In genomic region chr9:54560831-54561601, GRCm38 (mm10) we compare ENCODE assay signal across 15 mouse cellular contexts. TPM values are rescaled to one million over a fixed set of nuclear protein-coding genes. Genes with fewer than 3 reads are reported as not detected.
DNase-seq lines count a peak whose midpoint lies in the region; ATAC-seq lines count a peak whose summit lies in the region.
"Had no signal": no experiment of that assay in that cellular context is flagged by ENCODE, and none has a peak within 500 bp of the region (broad histone marks: within the 10 kb centered on the region; RNA-seq: fewer than 3 reads in every experiment).

No protein-coding gene starts in this region.

- peaks cover 8% of the 10 kb centered on the region for H3K4me1 ChIP-seq in forebrain, embryonic 13.5 days
- peaks cover 9% of the 10 kb centered on the region; the same call in 1 of the 2 replicates for H3K4me1 ChIP-seq in forebrain, embryonic 16.5 days (replicated peaks; ENCODE audit: control insufficient read depth, insufficient read depth, low read length)
- H3K4me1 ChIP-seq in hindbrain, embryonic 13.5 days (replicated peaks): peaks cover 21% of the 10 kb centered on the region
- H3K4me1 ChIP-seq in hindbrain, embryonic 16.5 days (ENCODE audit: control insufficient read depth, insufficient read depth, low read depth, low read length): peaks cover 3% of the 10 kb centered on the region; the same call in 1 of the 2 replicates
- peaks cover 10% of the 10 kb centered on the region for H3K4me1 ChIP-seq in neural tube, embryonic 13.5 days (replicated peaks)
- peaks cover 16% of the 10 kb centered on the region for H3K4me1 ChIP-seq in neural tube, embryonic 15.5 days

- peak overlapping the region; percentile 73 for H3K4me2 ChIP-seq in forebrain, embryonic 13.5 days
- H3K4me2 ChIP-seq in forebrain, embryonic 16.5 days (ENCODE audit: low read length): no peak overlapping the region
- peak overlapping the region; percentile 71 for H3K4me2 ChIP-seq in hindbrain, embryonic 13.5 days
- H3K4me2 ChIP-seq in hindbrain, embryonic 16.5 days (ENCODE audit: low read length): no peak overlapping the region; the same call in 1 of the 2 replicates
- no peak overlapping the region for H3K4me2 ChIP-seq in neural tube, embryonic 13.5 days
- H3K4me2 ChIP-seq in neural tube, embryonic 15.5 days: no peak overlapping the region

- no peak overlapping the region for H3K4me3 ChIP-seq in forebrain, embryonic 13.5 days
- H3K4me3 ChIP-seq in forebrain, embryonic 16.5 days (replicated peaks; ENCODE audit: low read length): no peak overlapping the region
- H3K4me3 ChIP-seq in hindbrain, embryonic 13.5 days: no peak overlapping the region
- H3K4me3 ChIP-seq in hindbrain, embryonic 16.5 days (ENCODE audit: low read length): no peak overlapping the region
- no peak overlapping the region for H3K4me3 ChIP-seq in neural tube, embryonic 13.5 days
- no peak overlapping the region for H3K4me3 ChIP-seq in neural tube, embryonic 15.5 days (replicated peaks)

- no peak overlapping the region for H3K27ac ChIP-seq in forebrain, embryonic 13.5 days
- H3K27ac ChIP-seq in forebrain, embryonic 16.5 days (ENCODE audit: low read length): no peak overlapping the region
- H3K27ac ChIP-seq in hindbrain, embryonic 13.5 days: no peak overlapping the region
- no peak overlapping the region for H3K27ac ChIP-seq in hindbrain, embryonic 16.5 days (ENCODE audit: low read depth, low read length)
- 0 out of 2 replicates have a peak overlapping the region, but pooled peaks have one; percentile 2 for H3K27ac ChIP-seq in neural tube, embryonic 13.5 days (replicated peaks)
- no peak overlapping the region for H3K27ac ChIP-seq in neural tube, embryonic 15.5 days (replicated peaks)
- H3K27ac ChIP-seq: heart, embryonic 15.5 days had no signal

- no peak for ATAC-seq in forebrain, embryonic 13.5 days
- no peak for ATAC-seq in forebrain, embryonic 16.5 days
- no peak for ATAC-seq in hindbrain, embryonic 13.5 days (ENCODE audit: low FRiP score)
- no peak for ATAC-seq in hindbrain, embryonic 16.5 days
- ATAC-seq in neural tube, embryonic 13.5 days (ENCODE audit: low read depth): no peak; the same call in 1 of the 2 replicates
- no peak for ATAC-seq in neural tube, embryonic 15.5 days (ENCODE audit: low FRiP score)

- no peak overlapping the region for H3K9ac ChIP-seq in forebrain, embryonic 13.5 days
- no peak overlapping the region for H3K9ac ChIP-seq in forebrain, embryonic 16.5 days (replicated peaks; ENCODE audit: low read depth, low read length)
- no peak overlapping the region for H3K9ac ChIP-seq in hindbrain, embryonic 13.5 days
- H3K9ac ChIP-seq in hindbrain, embryonic 16.5 days (ENCODE audit: low read depth, low read length): no peak overlapping the region
- no peak overlapping the region for H3K9ac ChIP-seq in neural tube, embryonic 13.5 days
- no peak overlapping the region for H3K9ac ChIP-seq in neural tube, embryonic 15.5 days (replicated peaks)

- 90% methylated on average over 8 of the region's 8 CpGs for WGBS in forebrain, embryonic 13.5 days
- 92% methylated on average over 8 of the region's 8 CpGs for WGBS in forebrain, embryonic 16.5 days
- 87% methylated on average over 8 of the region's 8 CpGs for WGBS in hindbrain, embryonic 13.5 days
- 94% methylated on average over 8 of the region's 8 CpGs for WGBS in hindbrain, embryonic 16.5 days
- WGBS in neural tube, embryonic 13.5 days: 87% methylated on average over 8 of the region's 8 CpGs
- 93% methylated on average over 8 of the region's 8 CpGs for WGBS in neural tube, embryonic 15.5 days

- H3K36me3 ChIP-seq in forebrain, embryonic 13.5 days (ENCODE audit: poor library complexity, severe bottlenecking): no peaks in the 10 kb centered on the region
- H3K36me3 ChIP-seq in forebrain, embryonic 16.5 days (ENCODE audit: control insufficient read depth, insufficient read depth): no peaks in the 10 kb centered on the region
- no peaks in the 10 kb centered on the region for H3K36me3 ChIP-seq in hindbrain, embryonic 13.5 days
- no peaks in the 10 kb centered on the region for H3K36me3 ChIP-seq in hindbrain, embryonic 16.5 days (ENCODE audit: control insufficient read depth, insufficient read depth, low read length)
- no peaks in the 10 kb centered on the region for H3K36me3 ChIP-seq in neural tube, embryonic 13.5 days
- H3K36me3 ChIP-seq in neural tube, embryonic 15.5 days: no peaks in the 10 kb centered on the region
- H3K36me3 ChIP-seq: embryonic facial prominence, embryonic 12.5 days; heart, embryonic 15.5 days had no signal

- H3K27me3 ChIP-seq in forebrain, embryonic 13.5 days: no peaks in the 10 kb centered on the region; the same call in 1 of the 2 replicates
- H3K27me3 ChIP-seq in forebrain, embryonic 16.5 days (replicated peaks; ENCODE audit: control insufficient read depth, insufficient read depth, low read length): no peaks in the 10 kb centered on the region
- no peaks in the 10 kb centered on the region for H3K27me3 ChIP-seq in hindbrain, embryonic 13.5 days
- no peaks in the 10 kb centered on the region for H3K27me3 ChIP-seq in hindbrain, embryonic 16.5 days (replicated peaks; ENCODE audit: control insufficient read depth, insufficient read depth, low read length)
- H3K27me3 ChIP-seq in neural tube, embryonic 13.5 days: peaks cover 4% of the 10 kb centered on the region; the same call in 1 of the 2 replicates
- H3K27me3 ChIP-seq in neural tube, embryonic 15.5 days (replicated peaks): no peaks in the 10 kb centered on the region
- H3K27me3 ChIP-seq: embryonic facial prominence, embryonic 12.5 days had no signal

- H3K9me3 ChIP-seq in forebrain, embryonic 13.5 days (replicated peaks): no peaks in the 10 kb centered on the region
- H3K9me3 ChIP-seq in forebrain, embryonic 16.5 days (ENCODE audit: control insufficient read depth, low read length): no peaks in the 10 kb centered on the region
- no peaks in the 10 kb centered on the region for H3K9me3 ChIP-seq in hindbrain, embryonic 13.5 days
- no peaks in the 10 kb centered on the region for H3K9me3 ChIP-seq in hindbrain, embryonic 16.5 days (ENCODE audit: control insufficient read depth, low read length)
- H3K9me3 ChIP-seq in neural tube, embryonic 13.5 days: no peaks in the 10 kb centered on the region
- no peaks in the 10 kb centered on the region for H3K9me3 ChIP-seq in neural tube, embryonic 15.5 days (replicated peaks)
- H3K9me3 ChIP-seq: embryonic facial prominence, embryonic 12.5 days; heart, embryonic 15.5 days; megakaryocyte, embryonic 14.5 days had no signal

- DNase-seq in spleen, postnatal 14 days (ENCODE audit: low spot score in 2 of 2): no peak

RNA-seq across cellular contexts. Expression of gene Cib2, which starts 1.0 kb away (rescaled TPM):
- polyA plus RNA-seq in forebrain, embryonic 13.5 days (2015; fragmentation: Nextera tagmentation; extraction: Ambion mirVana): 27.0 and 28.9 TPM in 2 replicates
- 36.8 and 40.5 TPM in 2 replicates for polyA plus RNA-seq in forebrain, embryonic 16.5 days (2015; fragmentation: Nextera tagmentation; extraction: Ambion mirVana)
- 42.4 and 45.2 TPM in 2 replicates for polyA plus RNA-seq in hindbrain, embryonic 13.5 days (2015; fragmentation: Nextera tagmentation; extraction: Ambion mirVana)
- polyA plus RNA-seq in hindbrain, embryonic 16.5 days (2015; fragmentation: Nextera tagmentation; extraction: Ambion mirVana): 61.7 and 78.6 TPM in 2 replicates
- polyA plus RNA-seq in neural tube, embryonic 13.5 days (2015; fragmentation: Nextera tagmentation; extraction: Ambion mirVana): 45.9 and 46.2 TPM in 2 replicates
- 63.6 and 76.2 TPM in 2 replicates for polyA plus RNA-seq in neural tube, embryonic 15.5 days (2015; fragmentation: Nextera tagmentation; extraction: Ambion mirVana)

RNA-seq across cellular contexts. Expression of gene Sh2d7, which starts 22.2 kb away (rescaled TPM):
- polyA plus RNA-seq in forebrain, embryonic 13.5 days (2015; fragmentation: Nextera tagmentation; extraction: Ambion mirVana): 0.10 and 0.48 TPM in 2 replicates
- polyA plus RNA-seq in forebrain, embryonic 16.5 days (2015; fragmentation: Nextera tagmentation; extraction: Ambion mirVana): 0.16 TPM in 1 of 2 replicates, not detected in the other
- 0.08 TPM in 1 of 2 replicates, not detected in the other for polyA plus RNA-seq in hindbrain, embryonic 13.5 days (2015; fragmentation: Nextera tagmentation; extraction: Ambion mirVana)
- polyA plus RNA-seq in hindbrain, embryonic 16.5 days (2015; fragmentation: Nextera tagmentation; extraction: Ambion mirVana): 0.05 TPM in 1 of 2 replicates, not detected in the other
- polyA plus RNA-seq in neural tube, embryonic 13.5 days (2015; fragmentation: Nextera tagmentation; extraction: Ambion mirVana): not detected in 2 replicates
- 0.13 TPM in 1 of 2 replicates, not detected in the other for polyA plus RNA-seq in neural tube, embryonic 15.5 days (2015; fragmentation: Nextera tagmentation; extraction: Ambion mirVana)
- polyA plus RNA-seq: erythroblast, embryonic 14.5 days; heart, embryonic 15.5 days; intestine, embryonic 14.5 days; limb, embryonic 11.5 days; liver, embryonic 11.5 days; stomach, embryonic 14.5 days had no signal

RNA-seq across cellular contexts. Expression of gene Idh3a, which starts 25.1 kb away (rescaled TPM):
- 126 and 127 TPM in 2 replicates for polyA plus RNA-seq in forebrain, embryonic 13.5 days (2015; fragmentation: Nextera tagmentation; extraction: Ambion mirVana)
- 151 and 163 TPM in 2 replicates for polyA plus RNA-seq in forebrain, embryonic 16.5 days (2015; fragmentation: Nextera tagmentation; extraction: Ambion mirVana)
- polyA plus RNA-seq in hindbrain, embryonic 13.5 days (2015; fragmentation: Nextera tagmentation; extraction: Ambion mirVana): 122 and 126 TPM in 2 replicates
- polyA plus RNA-seq in hindbrain, embryonic 16.5 days (2015; fragmentation: Nextera tagmentation; extraction: Ambion mirVana): 164 and 191 TPM in 2 replicates
- polyA plus RNA-seq in neural tube, embryonic 13.5 days (2015; fragmentation: Nextera tagmentation; extraction: Ambion mirVana): 121 and 122 TPM in 2 replicates
- 167 and 173 TPM in 2 replicates for polyA plus RNA-seq in neural tube, embryonic 15.5 days (2015; fragmentation: Nextera tagmentation; extraction: Ambion mirVana)

RNA-seq across cellular contexts. Expression of gene Dmxl2, which starts 59.6 kb away (rescaled TPM):
- 29.1 and 30.0 TPM in 2 replicates for polyA plus RNA-seq in forebrain, embryonic 13.5 days (2015; fragmentation: Nextera tagmentation; extraction: Ambion mirVana)
- polyA plus RNA-seq in forebrain, embryonic 16.5 days (2015; fragmentation: Nextera tagmentation; extraction: Ambion mirVana): 57.0 and 60.6 TPM in 2 replicates
- polyA plus RNA-seq in hindbrain, embryonic 13.5 days (2015; fragmentation: Nextera tagmentation; extraction: Ambion mirVana): 43.3 and 44.0 TPM in 2 replicates
- 52.8 and 65.4 TPM in 2 replicates for polyA plus RNA-seq in hindbrain, embryonic 16.5 days (2015; fragmentation: Nextera tagmentation; extraction: Ambion mirVana)
- polyA plus RNA-seq in neural tube, embryonic 13.5 days (2015; fragmentation: Nextera tagmentation; extraction: Ambion mirVana): 43.7 and 48.2 TPM in 2 replicates
- 55.3 and 60.5 TPM in 2 replicates for polyA plus RNA-seq in neural tube, embryonic 15.5 days (2015; fragmentation: Nextera tagmentation; extraction: Ambion mirVana)

Comparison
In these comparisons a context has a peak if more than half of its experiments do, and no peak if none do; other contexts are left out.
1. H3K4me2 ChIP-seq: peak in forebrain, embryonic 13.5 days (single experiment) and hindbrain, embryonic 13.5 days (single experiment); none in forebrain, embryonic 16.5 days (single experiment), hindbrain, embryonic 16.5 days (single experiment), neural tube, embryonic 13.5 days (single experiment) and neural tube, embryonic 15.5 days (single experiment).